Mouse (Mus musculus): ENCODE data around the gene Pop7. TPM values are rescaled to one million over a fixed set of nuclear protein-coding genes. Genes with fewer than 3 reads are reported as not detected.

The Pop7 gene
- polyA plus RNA-seq, 1 experiment from 2014 or later, result 59.9 TPM

GRCm38 (mm10) chr5:137510014-137510501, 7.7 kb upstream of the Pop7 start:
- Histone ChIP-seq H3K9me3 (no peaks in the 10 kb centered on the region), H3K4me3 (peak overlapping the region; percentile 99), H3K36me3 (replicated peaks) (peaks cover 21% of the 10 kb centered on the region), H3K27ac (replicated peaks) (peak overlapping the region; percentile 99), H3K4me1 (peaks cover 46% of the 10 kb centered on the region), H3K27me3 (replicated peaks; ENCODE audit: low read depth, poor library complexity, severe bottlenecking) (no peaks in the 10 kb centered on the region)
- DNase-seq (ENCODE audit: low spot score), result peak; percentile 89
- 1% methylated on average over 52 of the region's 52 CpGs for WGBS

GRCm38 (mm10) chr5:137504041-137504440, 1.7 kb upstream of the Pop7 start:
- peaks cover 17% of the 10 kb centered on the region for H3K4me1 ChIP-seq
- 87% methylated on average over 6 of the region's 6 CpGs for WGBS
- H3K9me3 ChIP-seq, result no peaks in the 10 kb centered on the region
- H3K36me3 ChIP-seq (replicated peaks), result peaks cover 18% of the 10 kb centered on the region
- H3K4me3 ChIP-seq, result no peak overlapping the region
- no peak for DNase-seq (ENCODE audit: low spot score)
- no peaks in the 10 kb centered on the region for H3K27me3 ChIP-seq (replicated peaks; ENCODE audit: low read depth, poor library complexity, severe bottlenecking)
- H3K27ac ChIP-seq (replicated peaks), result no peak overlapping the region

GRCm38 (mm10) chr5:137502667-137503110, 371 bp upstream of the Pop7 start:
- no peaks in the 10 kb centered on the region for H3K9me3 ChIP-seq
- H3K4me3 ChIP-seq, result peak overlapping the region; percentile 79
- H3K36me3 ChIP-seq (replicated peaks), result peaks cover 18% of the 10 kb centered on the region
- 1% methylated on average over 30 of the region's 30 CpGs for WGBS
- no peaks in the 10 kb centered on the region for H3K27me3 ChIP-seq (replicated peaks; ENCODE audit: low read depth, poor library complexity, severe bottlenecking)
- peak overlapping the region; percentile 97 for H3K27ac ChIP-seq (replicated peaks)
- H3K4me1 ChIP-seq, result peaks cover 17% of the 10 kb centered on the region
- DNase-seq (ENCODE audit: low spot score), result peak; percentile 90

- Histone ChIP-seq H3K36me3 (replicated peaks) (peaks cover 18% of the 10 kb centered on the region), H3K27me3 (replicated peaks; ENCODE audit: low read depth, poor library complexity, severe bottlenecking) (no peaks in the 10 kb centered on the region), H3K27ac (replicated peaks) (no peak overlapping the region), H3K9me3 (no peaks in the 10 kb centered on the region), H3K4me1 (peaks cover 17% of the 10 kb centered on the region), H3K4me3 (no peak overlapping the region)
- DNase-seq (ENCODE audit: low spot score), result no peak
- 94% methylated on average over 7 of the region's 7 CpGs for WGBS
Observed at GRCm38 (mm10) chr5:137500186-137500585, 2.1 kb downstream of the Pop7 start.

GRCm38 (mm10) chr5:137493831-137494230, 8.5 kb downstream of the Pop7 start:
- Histone ChIP-seq H3K27ac (replicated peaks) (no peak overlapping the region), H3K9me3 (no peaks in the 10 kb centered on the region), H3K4me1 (no peaks in the 10 kb centered on the region), H3K4me3 (no peak overlapping the region), H3K27me3 (replicated peaks; ENCODE audit: low read depth, poor library complexity, severe bottlenecking) (no peaks in the 10 kb centered on the region), H3K36me3 (replicated peaks) (no peaks in the 10 kb centered on the region)
- WGBS, result 76% methylated on average over 13 of the region's 13 CpGs
- no peak for DNase-seq (ENCODE audit: low spot score)

GRCm38 (mm10) chr5:137491559-137491958, 10.8 kb downstream of the Pop7 start:
- 69% methylated on average over 4 of the region's 4 CpGs for WGBS

GRCm38 (mm10) chr5:137487616-137488015, 14.7 kb downstream of the Pop7 start:
- no peak for DNase-seq (ENCODE audit: low spot score)
- Histone ChIP-seq H3K36me3 (replicated peaks) (no peaks in the 10 kb centered on the region), H3K27me3 (replicated peaks; ENCODE audit: low read depth, poor library complexity, severe bottlenecking) (peaks cover 22% of the 10 kb centered on the region), H3K4me1 (peaks cover 18% of the 10 kb centered on the region), H3K27ac (replicated peaks) (no peak overlapping the region), H3K9me3 (no peaks in the 10 kb centered on the region), H3K4me3 (no peak overlapping the region)
- 86% methylated on average over 7 of the region's 7 CpGs for WGBS

More at GRCm38 (mm10) chr5:137491559-137491958, 10.8 kb downstream of the Pop7 start:
- Histone ChIP-seq H3K4me3 (no peak overlapping the region), H3K9me3 (no peaks in the 10 kb centered on the region), H3K27me3 (replicated peaks; ENCODE audit: low read depth, poor library complexity, severe bottlenecking) (peaks cover 6% of the 10 kb centered on the region; the same call in 1 of the 2 replicates), H3K4me1 (no peaks in the 10 kb centered on the region), H3K27ac (replicated peaks) (no peak overlapping the region), H3K36me3 (replicated peaks) (no peaks in the 10 kb centered on the region)
- no peak for DNase-seq (ENCODE audit: low spot score)

GRCm38 (mm10) chr5:137485851-137486155, 16.5 kb downstream of the Pop7 start:
- Histone ChIP-seq H3K36me3 (replicated peaks) (no peaks in the 10 kb centered on the region), H3K27ac (replicated peaks) (peak overlapping the region; percentile 81), H3K27me3 (replicated peaks; ENCODE audit: low read depth, poor library complexity, severe bottlenecking) (peaks cover 22% of the 10 kb centered on the region), H3K9me3 (no peaks in the 10 kb centered on the region), H3K4me1 (peaks cover 32% of the 10 kb centered on the region), H3K4me3 (peak overlapping the region; percentile 63)
- 2% methylated on average over 17 of the region's 17 CpGs for WGBS
- no peak for DNase-seq (ENCODE audit: low spot score)

GRCm38 (mm10) chr5:137485071-137485850, 17.1 kb downstream of the Pop7 start:
- Histone ChIP-seq H3K36me3 (replicated peaks) (no peaks in the 10 kb centered on the region), H3K27ac (replicated peaks) (peak overlapping the region; percentile 81), H3K27me3 (replicated peaks; ENCODE audit: low read depth, poor library complexity, severe bottlenecking) (peaks cover 22% of the 10 kb centered on the region), H3K9me3 (no peaks in the 10 kb centered on the region), H3K4me1 (peaks cover 32% of the 10 kb centered on the region), H3K4me3 (peak overlapping the region; percentile 63)
- DNase-seq (ENCODE audit: low spot score), result peak; percentile 49
- 6% methylated on average over 30 of the region's 30 CpGs for WGBS

GRCm38 (mm10) chr5:137481897-137482296, 20.4 kb downstream of the Pop7 start:
- Histone ChIP-seq H3K9me3 (no peaks in the 10 kb centered on the region), H3K27me3 (replicated peaks; ENCODE audit: low read depth, poor library complexity, severe bottlenecking) (peaks cover 20% of the 10 kb centered on the region), H3K4me3 (no peak overlapping the region), H3K36me3 (replicated peaks) (no peaks in the 10 kb centered on the region), H3K27ac (replicated peaks) (peak overlapping the region; percentile 14; the same call in 1 of the 2 replicates), H3K4me1 (peaks cover 32% of the 10 kb centered on the region)
- WGBS, result 19% methylated on average over 8 of the region's 8 CpGs
- peak; percentile 41 for DNase-seq (ENCODE audit: low spot score)

- Histone ChIP-seq H3K4me1 (peaks cover 29% of the 10 kb centered on the region), H3K27me3 (replicated peaks; ENCODE audit: low read depth, poor library complexity, severe bottlenecking) (peaks cover 15% of the 10 kb centered on the region), H3K36me3 (replicated peaks) (no peaks in the 10 kb centered on the region), H3K4me3 (no peak overlapping the region), H3K9me3 (no peaks in the 10 kb centered on the region), H3K27ac (replicated peaks) (peak overlapping the region; percentile 14; the same call in 1 of the 2 replicates)
- DNase-seq (ENCODE audit: low spot score), result peak; percentile 79
Observed at GRCm38 (mm10) chr5:137481138-137481537, 21.2 kb downstream of the Pop7 start.

GRCm38 (mm10) chr5:137476964-137477363, 25.4 kb downstream of the Pop7 start, which contains the start of gene Zan:
Gene Zan, minus strand, starts transcription at chr5:137477064.
- Histone ChIP-seq H3K9me3 (no peaks in the 10 kb centered on the region), H3K27me3 (replicated peaks; ENCODE audit: low read depth, poor library complexity, severe bottlenecking) (no peaks in the 10 kb centered on the region), H3K4me1 (peaks cover 20% of the 10 kb centered on the region), H3K4me3 (no peak within 1 kb of the TSS), H3K27ac (replicated peaks) (no peak within 1 kb of the TSS), H3K36me3 (replicated peaks) (no peaks in the 10 kb centered on the region)
- 85% methylated on average over 5 of the region's 5 CpGs for whole genome bisulfite sequencing
- DNase-seq (ENCODE audit: low spot score), result no peak

GRCm38 (mm10) chr5:137474351-137474750, 28.0 kb downstream of the Pop7 start:
- Histone ChIP-seq H3K27ac (replicated peaks) (peak overlapping the region; percentile 14; the same call in 1 of the 2 replicates), H3K9me3 (no peaks in the 10 kb centered on the region), H3K36me3 (replicated peaks) (no peaks in the 10 kb centered on the region), H3K4me1 (peaks cover 12% of the 10 kb centered on the region), H3K4me3 (no peak overlapping the region), H3K27me3 (replicated peaks; ENCODE audit: low read depth, poor library complexity, severe bottlenecking) (no peaks in the 10 kb centered on the region)
- DNase-seq (ENCODE audit: low spot score), result no peak
- WGBS, result 16% methylated on average over 2 of the region's 2 CpGs
